Mouse (Mus musculus) forebrain, embryonic 16.5 days (tissue): ENCODE measurements around the gene Inpp4a. TPM values are rescaled to one million over a fixed set of nuclear protein-coding genes. Genes with fewer than 3 reads are reported as not detected.

Experiments
- ATAC-seq: fragments of 200-750 bp; cut with Nextera tagmentation; 2 replicates; pipeline ENCODE4 v1.8.0; 2017; ENCODE audit warnings: mild to moderate bottlenecking, moderate library complexity
- H3K27ac ChIP-seq: fragments of 300-500 bp; sonication (generic); 2 replicates; pipeline ENCODE4 v1.5.1; 2014; ENCODE audit warnings: low read length, control low read depth
- H3K27me3 ChIP-seq: fragments of 300-500 bp; sonication (generic); replicated peaks from 2 replicates; pipeline ENCODE4 v1.6.1; 2014; ENCODE audit warnings: low read length; ENCODE audit not compliant: control insufficient read depth, insufficient read depth
- H3K36me3 ChIP-seq: fragments of 300-500 bp; sonication (generic); 2 replicates; pipeline ENCODE4 v1.6.1; 2014; ENCODE audit not compliant: control insufficient read depth, insufficient read depth
- H3K4me1 ChIP-seq: fragments of 300-500 bp; sonication (generic); replicated peaks from 2 replicates; pipeline ENCODE4 v1.6.1; 2014; ENCODE audit warnings: low read length; ENCODE audit not compliant: control insufficient read depth, insufficient read depth
- H3K4me2 ChIP-seq: fragments of 300-500 bp; sonication (generic); 2 replicates; pipeline ENCODE4 v1.6.1; 2014; ENCODE audit warnings: mild to moderate bottlenecking, low read length, control low read depth
- H3K4me3 ChIP-seq: fragments of 300-500 bp; sonication (generic); replicated peaks from 2 replicates; pipeline ENCODE4 v1.5.1; 2014; ENCODE audit warnings: mild to moderate bottlenecking, low read length, control low read depth
- H3K9ac ChIP-seq: fragments of 300-500 bp; sonication (generic); replicated peaks from 2 replicates; pipeline ENCODE4 v1.6.1; 2014; ENCODE audit warnings: low read depth, low read length, control low read depth
- H3K9me3 ChIP-seq: fragments of 300-500 bp; sonication (generic); 2 replicates; pipeline ENCODE4 v1.6.1; 2016; ENCODE audit warnings: low read length; ENCODE audit not compliant: control insufficient read depth
- WGBS: fragments of 180-500 bp; shearing (Covaris S2); extraction: QIAGEN DNeasy Blood & Tissue Kit; methylation state at CpG from one replicate; pipeline ENCODE4 v1.1.7; 2014; 5-methylcytosine and 5-hydroxymethylcytosine counted together
- polyA plus RNA-seq: library from polyadenylated mRNA; unstranded; fragments of >200 nt; fragmentation: Nextera tagmentation; extraction: Ambion mirVana; gene quantifications from 2 replicates; pipeline ENCODE4 v1.2.1, GENCODE M21; 2015

Inpp4a gene
- polyA plus RNA-seq, 1 experiment from 2014 or later: 65.2 TPM

DNA sequence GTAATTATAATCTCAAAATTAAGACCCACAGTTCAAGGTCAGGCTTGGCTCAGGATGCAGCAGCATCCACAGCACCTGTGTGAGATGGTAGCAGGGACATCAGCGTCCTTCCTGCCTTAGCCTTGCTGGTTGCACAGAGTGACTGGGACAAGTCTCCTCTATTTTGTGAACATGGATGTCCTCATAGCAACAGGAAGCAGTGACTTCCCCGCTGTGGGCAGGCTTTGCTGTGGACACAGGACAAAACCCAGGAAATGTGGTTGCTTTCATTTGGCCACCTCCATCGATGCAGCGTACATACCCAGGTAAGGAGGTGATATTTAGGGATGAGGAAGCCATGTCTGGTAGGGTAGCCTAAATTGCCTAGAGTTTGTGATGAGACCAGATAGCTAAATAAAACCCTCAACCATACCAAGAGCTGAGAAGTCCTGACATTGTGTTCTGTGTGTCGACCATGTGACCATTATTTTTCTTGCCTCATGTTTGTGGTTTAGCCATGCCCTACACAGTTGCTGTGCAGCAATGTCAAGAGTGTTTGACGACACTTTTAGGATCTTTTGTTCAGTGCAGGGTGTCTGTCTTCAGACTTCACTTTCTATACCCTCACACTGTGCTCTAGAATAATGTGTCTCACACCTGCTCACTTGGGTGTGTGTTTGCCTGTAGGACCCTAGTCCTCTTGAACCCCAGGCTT, 44.7 kb downstream of the Inpp4a start:
- Histone ChIP-seq H3K27me3 (no peaks in the 10 kb centered on the region), H3K4me3 (no peak overlapping the region), H3K27ac (no peak overlapping the region), H3K4me2 (no peak overlapping the region), H3K9ac (no peak overlapping the region), H3K9me3 (no peaks in the 10 kb centered on the region), H3K4me1 (peaks cover 10% of the 10 kb centered on the region), H3K36me3 (no peaks in the 10 kb centered on the region)
- WGBS: 91% methylated on average over 6 of the region's 6 CpGs
- no peak for ATAC-seq

DNA sequence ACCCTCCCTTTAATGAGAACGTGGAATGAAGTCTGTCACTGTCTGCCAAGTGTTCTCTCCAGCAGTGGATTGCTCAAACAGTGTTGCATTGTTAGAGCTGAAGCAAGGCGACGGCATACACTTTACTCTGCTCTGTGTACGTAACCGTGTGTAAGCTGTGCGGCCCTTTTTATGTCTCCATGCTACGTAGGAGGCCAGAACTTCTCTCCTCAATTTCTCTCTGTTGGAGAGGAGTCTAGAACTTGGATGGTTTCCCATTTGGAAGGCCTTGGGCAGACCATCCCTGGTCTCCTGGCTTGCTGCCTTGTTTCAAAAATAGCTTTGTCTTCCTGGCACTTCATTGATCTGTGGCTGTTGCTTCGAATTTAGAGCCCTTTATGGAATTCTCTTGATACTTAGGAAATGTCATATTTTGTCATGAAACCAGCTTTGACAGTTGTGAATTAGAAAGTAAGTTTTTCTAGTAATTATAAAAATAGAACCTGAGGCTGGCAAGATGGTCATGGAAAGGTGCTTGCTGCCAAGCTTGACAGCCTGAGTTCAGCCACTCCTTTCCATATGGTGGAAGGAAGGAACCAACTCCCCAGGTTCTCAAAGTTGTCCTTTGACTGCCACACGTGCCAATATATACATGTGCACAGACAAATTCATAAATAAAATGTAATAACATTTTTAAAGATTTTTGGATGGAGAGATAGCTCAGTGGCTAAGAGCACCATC, 47.9 kb downstream of the Inpp4a start:
- WGBS: 56% methylated on average over 9 of the region's 9 CpGs

DNA sequence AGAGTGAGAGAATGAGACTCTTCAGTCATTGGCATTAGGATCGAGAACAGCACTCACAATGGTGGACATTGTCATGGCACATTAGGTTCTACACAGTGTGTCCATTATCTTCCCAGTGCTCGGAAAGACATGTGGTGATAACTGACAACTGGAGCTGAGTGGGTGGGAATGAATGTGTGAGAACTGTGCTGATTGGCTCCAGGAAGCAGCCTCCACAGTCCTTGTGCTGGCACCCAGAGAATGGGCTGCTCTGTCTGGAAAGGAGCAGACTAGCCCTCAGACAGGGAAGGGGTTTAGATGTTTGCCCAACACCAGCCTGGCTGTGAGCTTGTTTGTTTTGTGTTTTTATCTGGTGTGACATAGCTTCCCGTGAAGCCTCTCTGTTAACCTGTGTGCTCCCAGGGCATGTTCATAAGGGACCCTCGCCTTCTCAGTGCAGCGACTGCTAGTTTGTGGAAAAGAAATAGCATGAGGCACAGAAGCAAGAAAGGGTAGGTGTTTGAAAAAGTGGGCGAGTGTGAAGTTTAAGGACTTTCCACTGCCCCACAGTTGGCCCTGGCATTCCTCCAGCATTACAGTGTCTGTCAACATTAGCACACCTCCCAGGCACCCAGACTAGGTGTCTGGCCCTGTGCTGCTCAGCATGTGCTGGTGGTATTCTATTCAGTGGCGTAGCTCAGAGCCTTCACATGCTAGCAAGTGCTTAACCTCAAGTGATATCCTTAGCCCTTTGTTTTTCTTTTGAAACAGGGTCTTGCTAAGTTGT, 51.4 kb downstream of the Inpp4a start:
- peak; percentile 64 for ATAC-seq
- H3K4me3 ChIP-seq: no peak overlapping the region
- 48% methylated on average over 7 of the region's 7 CpGs for WGBS
- no peaks in the 10 kb centered on the region for H3K27me3 ChIP-seq
- H3K27ac ChIP-seq: no peak overlapping the region
- no peaks in the 10 kb centered on the region for H3K36me3 ChIP-seq
- no peak overlapping the region for H3K9ac ChIP-seq
- H3K9me3 ChIP-seq: no peaks in the 10 kb centered on the region
- H3K4me2 ChIP-seq: no peak overlapping the region
- H3K4me1 ChIP-seq: peaks cover 9% of the 10 kb centered on the region

More for the DNA sequence above, 47.9 kb downstream of the Inpp4a start:
- peaks cover 9% of the 10 kb centered on the region for H3K4me1 ChIP-seq
- H3K9me3 ChIP-seq: no peaks in the 10 kb centered on the region
- no peaks in the 10 kb centered on the region for H3K27me3 ChIP-seq
- H3K9ac ChIP-seq: no peak overlapping the region
- H3K4me3 ChIP-seq: no peak overlapping the region
- no peaks in the 10 kb centered on the region for H3K36me3 ChIP-seq
- no peak; the same call in 1 of the 2 replicates for ATAC-seq
- no peak overlapping the region for H3K4me2 ChIP-seq
- H3K27ac ChIP-seq: no peak overlapping the region

DNA sequence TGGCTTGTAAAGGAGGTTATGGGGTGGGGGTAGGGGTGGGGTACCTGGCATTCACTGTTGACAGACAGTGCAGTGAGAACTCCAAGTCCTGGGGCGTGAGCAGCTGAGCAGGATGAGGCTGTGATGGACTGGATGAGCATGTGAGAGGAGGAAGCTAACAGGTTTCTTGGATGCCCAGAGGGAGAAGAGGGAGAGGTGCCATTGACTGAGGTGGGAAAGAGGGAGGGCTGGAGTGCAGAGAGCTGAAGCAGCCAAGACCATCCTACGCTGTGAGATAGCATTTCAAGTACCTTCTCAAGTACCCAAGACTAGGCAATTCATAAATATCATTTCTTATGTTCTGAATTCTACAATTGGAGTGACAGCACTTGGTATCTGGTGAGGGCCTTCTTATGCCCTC, 52.3 kb downstream of the Inpp4a start:
- Histone ChIP-seq H3K4me2 (no peak overlapping the region), H3K27me3 (no peaks in the 10 kb centered on the region), H3K4me1 (peaks cover 9% of the 10 kb centered on the region), H3K27ac (no peak overlapping the region), H3K9ac (no peak overlapping the region), H3K36me3 (no peaks in the 10 kb centered on the region), H3K9me3 (no peaks in the 10 kb centered on the region), H3K4me3 (no peak overlapping the region)
- no peak for ATAC-seq
- WGBS: 85% methylated on average over 2 of the region's 2 CpGs

DNA sequence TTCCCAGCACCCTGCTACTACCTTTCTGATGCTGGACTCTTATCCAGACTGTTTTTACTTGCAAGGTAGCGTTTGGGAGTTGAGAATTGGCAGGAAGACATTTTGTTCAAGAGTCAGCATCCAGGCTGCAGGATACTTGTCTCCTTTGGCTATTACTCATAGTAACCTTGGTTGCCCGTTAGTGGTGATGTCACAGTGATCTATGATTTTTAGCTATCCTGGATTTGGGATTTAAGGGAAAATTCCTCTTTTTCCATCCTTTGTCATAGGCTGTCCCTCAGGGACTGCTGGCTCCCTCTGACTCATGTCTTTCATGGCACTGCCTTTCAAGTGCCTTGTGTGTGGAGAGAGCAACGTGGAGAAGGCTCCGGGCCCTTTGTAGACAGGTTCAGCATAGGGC, 53.8 kb downstream of the Inpp4a start:
- Histone ChIP-seq H3K4me2 (no peak overlapping the region), H3K36me3 (no peaks in the 10 kb centered on the region), H3K9me3 (no peaks in the 10 kb centered on the region), H3K27me3 (no peaks in the 10 kb centered on the region), H3K4me3 (no peak overlapping the region), H3K4me1 (0 out of 2 replicates have a peak, but pooled peaks cover 3% of the 10 kb centered on the region), H3K27ac (no peak overlapping the region), H3K9ac (no peak overlapping the region)
- ATAC-seq: no peak
- 87% methylated on average over 4 of the region's 4 CpGs for WGBS

DNA sequence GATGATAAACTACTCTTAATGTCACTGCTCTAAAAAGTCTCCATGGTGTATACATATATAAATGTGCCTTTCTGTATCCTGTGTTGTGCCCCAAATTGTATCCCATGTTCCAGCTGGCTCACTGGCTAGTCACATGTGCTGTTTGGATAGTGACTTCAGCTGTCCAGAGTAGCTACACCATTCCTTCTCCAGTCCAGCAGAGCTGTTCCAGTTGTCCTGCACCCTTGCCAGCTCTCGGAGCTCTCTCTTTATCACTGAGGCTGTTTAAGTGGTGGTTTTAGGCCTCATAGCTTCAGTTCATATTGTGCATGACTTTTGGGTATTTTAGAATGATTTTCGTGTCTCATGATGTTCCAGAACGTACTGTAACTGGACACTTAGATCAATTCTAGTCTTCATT, 55.8 kb downstream of the Inpp4a start:
- no peak overlapping the region for H3K9ac ChIP-seq
- no peak overlapping the region for H3K4me2 ChIP-seq
- WGBS: 91% methylated on average over 3 of the region's 3 CpGs
- H3K4me3 ChIP-seq: no peak overlapping the region
- 0 out of 2 replicates have a peak, but pooled peaks cover 3% of the 10 kb centered on the region for H3K4me1 ChIP-seq
- no peaks in the 10 kb centered on the region for H3K27me3 ChIP-seq
- H3K36me3 ChIP-seq: 0 out of 2 replicates have a peak, but pooled peaks cover 6% of the 10 kb centered on the region
- H3K9me3 ChIP-seq: no peaks in the 10 kb centered on the region
- H3K27ac ChIP-seq: no peak overlapping the region
- no peak for ATAC-seq

DNA sequence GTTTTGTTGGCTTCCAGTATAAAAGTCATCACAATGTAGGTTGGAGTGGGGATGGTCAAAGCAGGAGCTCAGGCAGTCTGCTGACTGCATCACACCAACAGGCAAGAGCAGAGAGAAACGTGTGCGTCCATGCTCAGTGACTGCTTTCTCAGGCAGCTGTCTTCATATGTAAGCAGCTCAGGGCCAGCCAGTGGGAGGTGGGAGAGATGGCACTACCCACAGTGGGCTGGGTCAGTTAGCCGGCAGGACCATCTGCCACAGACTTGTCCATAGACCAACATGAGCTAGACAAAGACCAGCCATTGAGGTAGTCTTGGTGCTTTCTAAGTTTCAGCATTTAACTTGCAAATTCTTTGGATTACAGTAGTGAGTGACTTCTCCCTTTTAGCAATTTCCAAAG, 56.6 kb downstream of the Inpp4a start:
- Histone ChIP-seq H3K27me3 (no peaks in the 10 kb centered on the region), H3K36me3 (0 out of 2 replicates have a peak, but pooled peaks cover 6% of the 10 kb centered on the region), H3K9me3 (no peaks in the 10 kb centered on the region), H3K9ac (no peak overlapping the region), H3K4me1 (0 out of 2 replicates have a peak, but pooled peaks cover under 1% of the 10 kb centered on the region), H3K4me2 (no peak overlapping the region), H3K4me3 (no peak overlapping the region), H3K27ac (no peak overlapping the region)
- no peak for ATAC-seq
- 93% methylated on average over 3 of the region's 3 CpGs for WGBS

DNA sequence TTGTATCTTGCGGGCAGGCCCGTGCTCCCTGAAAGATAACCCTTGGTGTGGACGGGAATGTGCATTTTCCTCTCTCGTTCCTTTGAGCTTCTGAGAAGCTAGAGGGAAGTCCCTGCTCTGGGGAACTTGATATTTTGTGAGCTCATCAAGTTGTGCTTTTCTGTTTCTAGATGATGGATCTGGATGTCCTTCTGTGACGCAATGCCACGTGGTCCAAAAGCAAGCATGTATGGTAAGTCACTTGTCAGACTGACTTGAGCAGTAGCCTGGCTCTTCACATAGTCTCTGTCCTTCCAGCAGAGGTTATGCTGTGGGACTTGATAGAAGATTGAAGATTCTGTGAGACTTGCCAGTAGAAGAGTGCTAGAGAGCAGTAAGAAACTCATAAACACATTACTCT, 57.5 kb downstream of the Inpp4a start:
- H3K4me2 ChIP-seq: no peak overlapping the region
- no peaks in the 10 kb centered on the region for H3K9me3 ChIP-seq
- no peak overlapping the region for H3K9ac ChIP-seq
- no peak overlapping the region for H3K27ac ChIP-seq
- no peak overlapping the region for H3K4me3 ChIP-seq
- H3K27me3 ChIP-seq: no peaks in the 10 kb centered on the region
- no peak for ATAC-seq
- 97% methylated on average over 6 of the region's 6 CpGs for WGBS
- 0 out of 2 replicates have a peak, but pooled peaks cover 6% of the 10 kb centered on the region for H3K36me3 ChIP-seq
- no peaks in the 10 kb centered on the region for H3K4me1 ChIP-seq

DNA sequence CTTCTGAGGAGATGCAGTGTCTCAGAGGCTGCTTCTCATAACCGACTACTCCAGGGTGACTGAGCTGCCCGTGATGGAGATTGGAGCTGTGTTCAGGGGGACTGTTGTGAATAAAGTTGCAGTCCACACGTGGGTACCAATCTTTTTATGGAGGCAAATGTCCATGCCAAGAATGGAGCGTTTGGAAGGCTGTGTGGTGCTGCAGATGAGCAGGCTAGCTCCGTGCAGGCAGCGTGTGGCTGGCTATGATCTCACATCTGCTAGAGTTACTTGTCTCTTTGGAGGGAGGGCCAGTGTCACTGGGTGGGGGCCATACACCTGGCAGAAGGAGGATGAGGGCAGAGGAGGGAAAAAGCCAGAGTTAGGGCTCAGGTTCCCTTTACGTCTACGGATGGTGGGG, 59.0 kb downstream of the Inpp4a start:
- WGBS: 87% methylated on average over 8 of the region's 8 CpGs
- no peak overlapping the region for H3K4me3 ChIP-seq
- no peaks in the 10 kb centered on the region for H3K4me1 ChIP-seq
- H3K36me3 ChIP-seq: 0 out of 2 replicates have a peak, but pooled peaks cover 6% of the 10 kb centered on the region
- no peaks in the 10 kb centered on the region for H3K27me3 ChIP-seq
- H3K27ac ChIP-seq: no peak overlapping the region
- ATAC-seq: no peak
- H3K9me3 ChIP-seq: no peaks in the 10 kb centered on the region
- H3K9ac ChIP-seq: no peak overlapping the region
- no peak overlapping the region for H3K4me2 ChIP-seq
